Mouse (Mus musculus) liver, adult 2 months (tissue): ENCODE measurements around the gene Kcna7. TPM values are rescaled to one million over a fixed set of nuclear protein-coding genes. Genes with fewer than 3 reads are reported as not detected.
"Not testable (repeated sequence)": the region's sequence is repeated elsewhere in the genome, so short reads cannot be mapped to it uniquely, and the experiment has no call there.

Source experiments
- DNase-seq: peaks from one replicate; pipeline ENCODE4 v3.0.0-alpha.2; 2011; ENCODE audit warnings: low read depth, low spot score; ENCODE audit errors: extremely low read depth
- H3K27ac ChIP-seq: fragments of 200-500 bp; replicated peaks from 2 replicates; pipeline ENCODE4 v1.5.1; 2012; ENCODE audit warnings: low read depth, mild to moderate bottlenecking, control low read depth, inconsistent platforms, low read length; ENCODE audit not compliant: insufficient read depth
- H3K27me3 ChIP-seq: fragments of 200-500 bp; 2 replicates; pipeline ENCODE4 v1.6.1; 2012; ENCODE audit warnings: mild to moderate bottlenecking, moderate library complexity, low read length, inconsistent platforms; ENCODE audit not compliant: control insufficient read depth, insufficient read depth
- H3K36me3 ChIP-seq: fragments of 200-500 bp; 2 replicates; pipeline ENCODE4 v1.6.1; 2012; ENCODE audit warnings: low read length, inconsistent platforms; ENCODE audit not compliant: control insufficient read depth, insufficient read depth
- H3K4me1 ChIP-seq: fragments of 200-500 bp; 2 replicates; pipeline ENCODE4 v1.6.1; 2011; ENCODE audit warnings: low read length; ENCODE audit not compliant: control insufficient read depth, insufficient read depth
- H3K4me3 ChIP-seq: fragments of 200-500 bp; 2 replicates; pipeline ENCODE4 v1.5.1; 2011; ENCODE audit warnings: low read depth, mild to moderate bottlenecking, control low read depth, low read length, moderate library complexity; ENCODE audit not compliant: insufficient read depth
- H3K79me2 ChIP-seq: fragments of 200-500 bp; 2 replicates; pipeline ENCODE4 v1.6.1; 2012; ENCODE audit warnings: inconsistent platforms, mild to moderate bottlenecking, low read length, moderate library complexity; ENCODE audit not compliant: control insufficient read depth, insufficient read depth
- H3K9ac ChIP-seq: fragments of 200-500 bp; 2 replicates; pipeline ENCODE4 v1.6.1; 2012; ENCODE audit warnings: low read depth, mild to moderate bottlenecking, control low read depth, inconsistent platforms, low read length
- CTCF ChIP-seq: fragments of 200-500 bp; IDR thresholded peaks from 2 replicates; pipeline ENCODE4 v1.5.1; 2011; ENCODE audit warnings: low read depth, low read length, control low read depth
- POLR2A ChIP-seq: fragments of 200-500 bp; IDR thresholded peaks from 2 replicates; pipeline ENCODE4 v1.6.1; 2011; ENCODE audit warnings: low read length, control low read depth; ENCODE audit not compliant: insufficient read depth; ENCODE audit errors: extremely low read depth
- WGBS: fragments of 180-500 bp; shearing (Covaris S2); methylation state at CpG from one replicate; pipeline ENCODE4 v1.1.7; 2018; 5-methylcytosine and 5-hydroxymethylcytosine counted together
- polyA plus RNA-seq: library from polyadenylated mRNA; depleted of rRNA; stranded (reverse); fragments of >200 nt; gene quantifications from 2 replicates; pipeline ENCODE4 v1.2.3, GENCODE M21; 2012
- total RNA-seq: library from RNA; depleted of rRNA; stranded (reverse); fragments of >200 nt; gene quantifications from 2 replicates; pipeline ENCODE4 v1.2.3, GENCODE M21; 2014

Kcna7 gene
- total and polyA plus RNA-seq, 2 experiments: under 0.01 TPM; not detected in 1

DNA sequence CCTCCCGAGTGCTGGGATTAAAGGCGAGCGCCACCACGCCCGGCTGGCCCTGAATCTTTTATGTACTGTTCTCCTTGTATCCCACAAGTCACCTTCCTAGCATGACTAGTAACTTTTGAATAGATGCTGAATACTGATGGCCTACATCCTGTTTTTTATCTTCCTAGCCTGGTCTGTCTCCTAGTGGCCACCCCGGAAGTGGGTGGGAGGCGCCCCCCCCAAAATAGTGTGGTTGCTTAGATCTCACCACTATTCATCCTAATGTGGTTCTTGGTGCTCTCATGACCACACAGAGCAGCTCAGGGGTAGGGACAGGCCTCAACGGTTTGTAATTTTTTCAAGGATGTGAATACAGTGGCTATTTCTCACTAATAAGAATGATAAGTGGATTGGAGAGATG, 30.8 kb upstream of the Kcna7 start:
- no peak for DNase-seq
- H3K27me3 ChIP-seq: no peaks in the 10 kb centered on the region
- no peak overlapping the region for H3K9ac ChIP-seq
- H3K4me3 ChIP-seq: no peak overlapping the region
- peaks cover 25% of the 10 kb centered on the region; the same call in 1 of the 2 replicates for H3K36me3 ChIP-seq
- no peak for TF ChIP-seq POLR2A
- no peak for TF ChIP-seq CTCF
- H3K4me1 ChIP-seq: no peaks in the 10 kb centered on the region
- no peak overlapping the region for H3K27ac ChIP-seq
- H3K79me2 ChIP-seq: no peaks in the 10 kb centered on the region; the same call in 1 of the 2 replicates
- WGBS: 89% methylated on average over 8 of the region's 8 CpGs

DNA sequence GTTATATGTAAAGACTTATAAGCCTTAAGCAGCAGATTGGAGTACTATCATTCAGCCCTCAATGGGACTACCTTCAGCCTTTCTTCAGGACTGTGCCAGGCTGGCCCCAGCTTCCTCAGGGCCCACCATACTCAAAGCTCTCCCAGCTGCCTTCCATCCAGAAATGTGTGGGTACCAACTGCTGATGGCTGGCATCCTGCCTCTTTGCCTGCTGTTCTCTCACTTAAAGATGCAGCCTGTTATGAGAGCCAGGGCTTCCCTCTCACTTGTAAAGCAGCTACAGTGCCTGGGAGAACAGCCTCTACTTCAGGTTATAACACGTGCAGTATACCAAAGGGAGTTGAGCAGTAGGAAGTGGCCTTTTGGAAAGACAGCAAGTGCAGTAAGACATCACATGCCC, 29.4 kb upstream of the Kcna7 start:
- H3K79me2 ChIP-seq: no peaks in the 10 kb centered on the region; the same call in 1 of the 2 replicates
- peaks cover 31% of the 10 kb centered on the region; the same call in 1 of the 2 replicates for H3K36me3 ChIP-seq
- no peaks in the 10 kb centered on the region for H3K27me3 ChIP-seq
- no peak for DNase-seq
- H3K27ac ChIP-seq: no peak overlapping the region
- WGBS: 85% methylated on average over 1 of the region's 1 CpGs
- TF ChIP-seq POLR2A: no peak
- no peak for TF ChIP-seq CTCF
- no peak overlapping the region for H3K4me3 ChIP-seq
- no peaks in the 10 kb centered on the region for H3K4me1 ChIP-seq
- H3K9ac ChIP-seq: no peak overlapping the region

DNA sequence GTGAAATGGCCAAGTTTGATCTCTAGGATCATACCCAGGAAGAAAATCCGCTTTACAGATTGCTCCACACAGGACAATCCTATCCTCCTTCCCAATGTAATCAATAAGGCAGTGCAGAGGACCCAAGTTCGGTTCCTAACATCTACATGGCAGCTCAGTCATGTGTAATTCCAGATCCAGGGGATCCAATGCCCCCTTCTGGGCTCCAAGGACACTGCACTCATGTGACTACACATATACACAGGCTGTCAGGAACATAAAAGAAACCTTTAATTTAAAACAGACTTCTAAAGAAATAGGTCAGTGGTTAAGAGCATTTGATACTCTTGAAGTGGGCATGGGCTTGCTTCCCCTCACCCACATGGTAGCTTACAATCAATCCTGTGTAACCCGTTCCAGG, 19.4 kb upstream of the Kcna7 start:
- 97% methylated on average over 3 of the region's 3 CpGs for WGBS
- Histone ChIP-seq H3K4me1 (no peaks in the 10 kb centered on the region), H3K9ac (no peak overlapping the region), H3K27ac (no peak overlapping the region), H3K4me3 (no peak overlapping the region), H3K27me3 (no peaks in the 10 kb centered on the region), H3K36me3 (peaks cover 67% of the 10 kb centered on the region), H3K79me2 (no peaks in the 10 kb centered on the region)
- no peak for DNase-seq
- TF ChIP-seq CTCF (no peak), POLR2A (no peak)

DNA sequence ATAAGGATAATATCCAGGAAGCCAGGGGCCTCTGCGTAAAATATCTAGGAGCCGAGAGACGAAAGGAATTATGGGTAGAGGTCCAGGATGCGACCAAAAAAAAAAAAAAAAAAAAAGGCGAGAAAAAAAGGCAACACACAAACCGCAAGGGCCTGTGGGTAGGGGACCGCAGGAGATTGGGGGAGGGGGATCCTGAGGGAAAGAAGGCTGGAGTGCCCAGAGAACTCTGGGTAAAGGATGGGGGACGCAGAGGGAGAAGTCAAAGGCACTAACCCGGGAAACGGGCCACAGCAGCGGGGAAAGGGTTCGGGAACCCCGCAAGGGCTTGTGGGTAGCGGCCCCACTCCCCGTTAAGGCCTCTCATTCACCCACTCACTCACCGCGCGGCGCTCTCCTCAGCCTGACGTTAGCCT, 10.3 kb upstream of the Kcna7 start:
- under 1% methylated on average over 19 of the region's 20 CpGs for WGBS
- Histone ChIP-seq H3K27ac (peak overlapping the region; percentile 71), H3K27me3 (no peaks in the 10 kb centered on the region), H3K9ac (peak overlapping the region; percentile 81), H3K4me3 (peak overlapping the region; percentile 77), H3K36me3 (peaks cover 21% of the 10 kb centered on the region), H3K79me2 (peaks cover 16% of the 10 kb centered on the region), H3K4me1 (peaks cover 9% of the 10 kb centered on the region)
- TF ChIP-seq CTCF (no peak), POLR2A (no peak)
- no peak for DNase-seq

DNA sequence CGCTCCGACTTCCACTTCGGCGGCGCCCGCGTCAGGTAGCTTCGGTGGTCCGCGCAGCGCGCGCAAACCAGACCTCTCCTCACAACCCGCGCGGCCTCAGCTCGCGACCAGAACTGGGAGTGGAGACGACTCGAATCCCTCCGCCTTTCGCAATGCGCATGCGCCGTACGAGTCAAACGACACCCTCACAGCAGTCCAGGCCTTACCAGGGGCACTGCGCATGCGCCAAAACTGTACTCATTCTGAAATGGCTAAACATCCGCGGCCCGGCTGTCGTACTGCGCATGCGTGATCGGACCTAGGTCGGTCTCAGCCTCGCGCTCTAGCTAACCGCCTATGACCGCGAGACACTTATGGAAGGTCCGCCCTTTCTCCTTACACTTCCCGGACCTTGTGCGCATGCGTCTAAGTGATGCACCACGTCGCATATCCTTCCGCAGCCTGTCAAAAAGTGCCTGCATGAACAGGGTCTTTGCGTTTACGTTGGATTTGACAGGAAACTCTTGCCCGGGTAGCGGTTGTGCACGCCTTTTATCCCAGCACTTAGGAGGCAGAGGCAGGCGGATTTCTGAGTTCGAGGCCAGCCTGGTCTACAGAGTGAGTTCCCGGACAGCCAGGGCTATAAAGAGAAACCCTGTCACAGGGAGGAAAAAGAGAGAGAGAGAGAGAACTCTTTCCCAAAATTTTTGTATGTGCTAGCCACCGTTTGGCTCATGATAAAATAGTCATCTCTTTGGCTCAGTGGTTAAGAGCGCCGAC, 9.7 kb upstream of the Kcna7 start, which contains the start of gene Snrnp70:
Snrnp70 (minus strand) TSS at position 165 of the 759 bp plus-strand sequence.
- Histone ChIP-seq H3K27me3 (no peaks in the 10 kb centered on the region), H3K79me2 (peaks cover 16% of the 10 kb centered on the region), H3K27ac (peak within 1 kb of the TSS; percentile 71), H3K4me3 (peak within 1 kb of the TSS; percentile 77), H3K36me3 (peaks cover 15% of the 10 kb centered on the region), H3K9ac (peak within 1 kb of the TSS; percentile 81), H3K4me1 (peaks cover 9% of the 10 kb centered on the region)
- TF ChIP-seq POLR2A (peak; percentile 88), CTCF (no peak)
- under 1% methylated on average over 60 of the region's 60 CpGs for whole genome bisulfite sequencing
- DNase-seq: peak; percentile 99

DNA sequence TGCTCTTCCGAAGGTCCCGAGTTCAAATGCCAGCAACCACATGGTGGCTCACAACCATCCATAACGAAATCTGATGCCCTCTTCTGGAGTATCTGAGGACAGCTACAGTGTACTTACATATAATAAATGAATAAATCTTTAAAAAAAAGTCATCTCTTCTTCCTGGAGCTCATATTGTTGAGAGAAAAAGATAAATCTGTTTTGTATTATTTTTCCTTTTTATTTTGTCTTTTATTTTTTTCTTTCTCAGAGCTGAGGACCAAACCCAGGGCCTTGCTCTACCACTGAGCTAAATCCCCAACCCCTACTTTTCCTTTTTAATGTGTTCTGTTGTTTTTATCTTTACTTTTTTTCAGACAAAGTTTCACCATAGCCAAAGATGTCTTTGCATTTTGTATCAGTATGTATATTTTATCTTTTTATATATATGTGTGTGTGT, 9.1 kb upstream of the Kcna7 start:
- peaks cover 11% of the 10 kb centered on the region for H3K36me3 ChIP-seq
- not testable (repeated sequence) for H3K9ac ChIP-seq, DNase-seq, H3K4me1 ChIP-seq, H3K27me3 ChIP-seq
- WGBS: under 1% methylated on average over 3 of the region's 3 CpGs
- H3K79me2 ChIP-seq: peaks cover 16% of the 10 kb centered on the region
- peak overlapping the region; percentile 51 for H3K4me3 ChIP-seq
- H3K27ac ChIP-seq: peak overlapping the region; percentile 50
